Mouse (Mus musculus) embryo, embryonic 10.5 days (tissue): ENCODE measurements at regions not wholly inside any gene's neighbourhood (a gene's known extent, or its start where the extent isn't known, plus 50 kb on each side); places are given as distances from the start of the nearest gene placed in this dataset.
A peak's percentile ranks its signal among the peaks of the same experiment; 100 is the strongest.

ENCODE experiments used
- DNase-seq: peaks from one replicate; pipeline ENCODE4 v3.0.0-alpha.2; 2015; ENCODE audit warnings: low spot score

GRCm38 (mm10) chr4:153727273-153727672, 229.8 kb upstream of the A430005L14Rik start:
- no peak for DNase-seq

- peak; percentile 58 for DNase-seq
Measured at GRCm38 (mm10) chr4:153727896-153728422, 229.1 kb upstream of the A430005L14Rik start.

GRCm38 (mm10) chr4:153738088-153738487, 218.9 kb upstream of the A430005L14Rik start:
- no peak for DNase-seq

GRCm38 (mm10) chr4:153742241-153742640, 214.8 kb upstream of the A430005L14Rik start:
- DNase-seq = no peak

GRCm38 (mm10) chr4:153752791-153753190, 204.2 kb upstream of the A430005L14Rik start:
- DNase-seq = no peak

GRCm38 (mm10) chr4:153758323-153758722, 198.7 kb upstream of the A430005L14Rik start:
- no peak for DNase-seq

- DNase-seq = no peak
Measured at GRCm38 (mm10) chr4:153758781-153759180, 198.3 kb upstream of the A430005L14Rik start.

GRCm38 (mm10) chr4:153760934-153761333, 196.1 kb upstream of the A430005L14Rik start:
- no peak for DNase-seq

- DNase-seq = no peak
Measured at GRCm38 (mm10) chr4:153763413-153763812, 193.6 kb upstream of the A430005L14Rik start.

- DNase-seq = no peak
Measured at GRCm38 (mm10) chr4:153767713-153768112, 189.3 kb upstream of the A430005L14Rik start.

- peak; percentile 33 for DNase-seq
Measured at GRCm38 (mm10) chr4:153768350-153768749, 188.7 kb upstream of the A430005L14Rik start.

GRCm38 (mm10) chr4:153770675-153771074, 186.4 kb upstream of the A430005L14Rik start:
- DNase-seq = no peak

GRCm38 (mm10) chr4:153780501-153780900, 176.5 kb upstream of the A430005L14Rik start:
- peak; percentile 9 for DNase-seq

- DNase-seq = no peak
Measured at GRCm38 (mm10) chr4:153781271-153781670, 175.8 kb upstream of the A430005L14Rik start.

GRCm38 (mm10) chr4:153781981-153782521, 175.0 kb upstream of the A430005L14Rik start:
- DNase-seq = no peak

GRCm38 (mm10) chr4:153784401-153784800, 172.6 kb upstream of the A430005L14Rik start:
- no peak for DNase-seq

GRCm38 (mm10) chr4:153785564-153785963, 171.5 kb upstream of the A430005L14Rik start:
- DNase-seq = peak; percentile 48

GRCm38 (mm10) chr4:153792307-153792706, 164.7 kb upstream of the A430005L14Rik start:
- no peak for DNase-seq

GRCm38 (mm10) chr4:153798061-153798460, 159.0 kb upstream of the A430005L14Rik start:
- no peak for DNase-seq

GRCm38 (mm10) chr4:153805727-153806126, 151.3 kb upstream of the A430005L14Rik start:
- DNase-seq = peak; percentile 8

GRCm38 (mm10) chr4:153806180-153806692, 150.8 kb upstream of the A430005L14Rik start:
- peak; percentile 54 for DNase-seq

GRCm38 (mm10) chr4:153806820-153807436, 150.1 kb upstream of the A430005L14Rik start:
- peak; percentile 56 for DNase-seq

GRCm38 (mm10) chr4:153812866-153813265, 144.2 kb upstream of the A430005L14Rik start:
- DNase-seq = no peak
